Mouse (Mus musculus) cerebellum, adult 2 months (tissue): ENCODE data around the gene Aif1l.

Source experiments
- CTCF ChIP-seq: fragments of 200-500 bp; IDR thresholded peaks from 2 replicates; pipeline ENCODE4 v1.5.1; 2011; ENCODE audit warnings: low read depth, mild to moderate bottlenecking, control low read depth, low read length, moderate library complexity, borderline replicate concordance; ENCODE audit not compliant: insufficient read depth
- POLR2A ChIP-seq: fragments of 200-500 bp; IDR thresholded peaks from 2 replicates; pipeline ENCODE4 v1.6.1; 2011; ENCODE audit warnings: low read length, control low read depth, borderline replicate concordance; ENCODE audit not compliant: insufficient read depth

GRCm38 (mm10) chr2:31935054-31935453 is 14.9 kb upstream of the Aif1l start:
- no peak for TF ChIP-seq POLR2A
- no peak for TF ChIP-seq CTCF
